ENCODE assay signal across 16 mouse cellular contexts in the genomic region with DNA sequence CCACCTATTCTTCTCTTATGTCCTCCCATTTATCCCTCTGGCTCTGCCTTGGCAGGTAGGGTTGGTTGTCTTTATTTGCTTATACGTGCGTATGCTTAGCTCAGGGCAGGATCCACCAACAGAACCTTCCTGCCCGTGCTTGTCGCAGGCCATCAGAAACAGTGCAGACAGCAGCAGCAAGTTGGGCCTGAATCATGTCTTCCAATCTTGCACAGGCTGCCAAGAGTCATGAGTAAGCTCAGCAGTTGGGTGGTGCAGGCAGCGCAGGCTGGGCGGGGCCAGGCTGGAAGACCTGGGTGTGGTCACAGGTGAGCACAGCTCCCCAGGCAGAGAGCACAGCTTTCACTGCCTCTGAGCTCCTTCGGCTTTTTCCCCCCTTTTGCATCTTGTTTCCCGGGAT. TPM values are rescaled to one million over a fixed set of nuclear protein-coding genes. Genes with fewer than 3 reads are reported as not detected.
DNase-seq lines count a peak whose midpoint lies in the region; ATAC-seq lines count a peak whose summit lies in the region.
"Had no signal": no experiment of that assay in that cellular context is flagged by ENCODE, and none has a peak within 500 bp of the region (broad histone marks: within the 10 kb centered on the region; RNA-seq: fewer than 3 reads in every experiment).

A gene (plus strand): TSS at position 327 of the 400 bp plus-strand sequence.

- H3K27me3 ChIP-seq in stomach, embryonic 15.5 days (replicated peaks): no peaks in the 10 kb centered on the region
- no peaks in the 10 kb centered on the region for H3K27me3 ChIP-seq in hindbrain, embryonic 16.5 days (replicated peaks; ENCODE audit: control insufficient read depth, insufficient read depth, low read length)
- H3K27me3 ChIP-seq: forebrain, embryonic 12.5 days; limb, embryonic 13.5 days; midbrain, embryonic 12.5 days had no signal

- H3K4me2 ChIP-seq in stomach, embryonic 15.5 days: no peak within 1 kb of the TSS
- no peak within 1 kb of the TSS for H3K4me2 ChIP-seq in hindbrain, embryonic 16.5 days (ENCODE audit: low read length)
- H3K4me2 ChIP-seq: forebrain, embryonic 12.5 days; limb, embryonic 13.5 days; midbrain, embryonic 12.5 days had no signal

- no peaks in the 10 kb centered on the region for H3K4me1 ChIP-seq in stomach, embryonic 15.5 days
- H3K4me1 ChIP-seq in hindbrain, embryonic 16.5 days (ENCODE audit: control insufficient read depth, insufficient read depth, low read depth, low read length): no peaks in the 10 kb centered on the region
- H3K4me1 ChIP-seq: forebrain, embryonic 12.5 days; midbrain, embryonic 12.5 days had no signal

- H3K36me3 ChIP-seq in stomach, embryonic 15.5 days: no peaks in the 10 kb centered on the region
- H3K36me3 ChIP-seq in hindbrain, embryonic 16.5 days (ENCODE audit: control insufficient read depth, insufficient read depth, low read length): no peaks in the 10 kb centered on the region
- H3K36me3 ChIP-seq: forebrain, embryonic 12.5 days; G1E; limb, embryonic 13.5 days; midbrain, embryonic 12.5 days had no signal

- peak; percentile 63; the same call in 1 of the 2 replicates for ATAC-seq in stomach, embryonic 15.5 days (ENCODE audit: insufficient read depth, low FRiP score, low read depth)
- ATAC-seq in hindbrain, embryonic 16.5 days: no peak

- no peaks in the 10 kb centered on the region for H3K9me3 ChIP-seq in stomach, embryonic 15.5 days
- no peaks in the 10 kb centered on the region for H3K9me3 ChIP-seq in hindbrain, embryonic 16.5 days (ENCODE audit: control insufficient read depth, low read length)
- H3K9me3 ChIP-seq: forebrain, embryonic 12.5 days; limb, embryonic 13.5 days; midbrain, embryonic 12.5 days had no signal

- H3K27ac ChIP-seq in stomach, embryonic 15.5 days: peak within 1 kb of the TSS; percentile 49; the same call in 1 of the 2 replicates
- no peak within 1 kb of the TSS for H3K27ac ChIP-seq in hindbrain, embryonic 16.5 days (ENCODE audit: low read depth, low read length)
- H3K27ac ChIP-seq: forebrain, embryonic 12.5 days; limb, embryonic 13.5 days; midbrain, embryonic 12.5 days had no signal

- 48% methylated on average over 8 of the region's 8 CpGs for WGBS in stomach, embryonic 15.5 days
- 69% methylated on average over 8 of the region's 8 CpGs for WGBS in hindbrain, embryonic 16.5 days

- no peak within 1 kb of the TSS for H3K9ac ChIP-seq in stomach, embryonic 15.5 days
- no peak within 1 kb of the TSS for H3K9ac ChIP-seq in hindbrain, embryonic 16.5 days (ENCODE audit: low read depth, low read length)
- H3K9ac ChIP-seq: forebrain, embryonic 12.5 days; limb, embryonic 13.5 days; midbrain, embryonic 12.5 days had no signal

- DNase-seq in heart, adult 11 months: peak; percentile 86
- no peak for DNase-seq in heart, adult 9 months (ENCODE audit: low spot score in 2 of 2)
- peak; percentile 34 for DNase-seq in 3T3-L1 (ENCODE audit: low read depth, low spot score)
- DNase-seq in gonadal fat pad, adult 2 months (ENCODE audit: low read depth): peak; percentile 84
- DNase-seq in right cerebral cortex, postnatal 36 days (ENCODE audit: low spot score in 2 of 2): no peak
- DNase-seq in lung, postnatal 4 days: no peak
- DNase-seq: cerebellum, adult 8-10 months; embryo, embryonic 11 days; layer of hippocampus, postnatal 36 days had no signal

- H3K4me3 ChIP-seq in stomach, embryonic 15.5 days (replicated peaks): peak within 1 kb of the TSS; percentile 30
- no peak within 1 kb of the TSS for H3K4me3 ChIP-seq in hindbrain, embryonic 16.5 days (ENCODE audit: low read length)
- H3K4me3 ChIP-seq: forebrain, embryonic 12.5 days; limb, embryonic 13.5 days; midbrain, embryonic 12.5 days had no signal

RNA-seq across cellular contexts. Expression of the gene that starts here (rescaled TPM):
- 1.9 and 2.1 TPM in 2 replicates for polyA plus RNA-seq in gonadal fat pad, adult 2 months (2012; rRNA removed)
- 27.1 and 41.3 TPM in 2 replicates for polyA plus RNA-seq in stomach, embryonic 15.5 days (2015; fragmentation: Nextera tagmentation; extraction: Ambion mirVana)
- not detected in 2 replicates for polyA plus RNA-seq in hindbrain, embryonic 16.5 days (2015; fragmentation: Nextera tagmentation; extraction: Ambion mirVana)
- polyA plus RNA-seq: G1E; kidney, embryonic 14.5 days; midbrain, embryonic 12.5 days had no signal

Comparison
In these comparisons a context has a peak if more than half of its experiments do, and no peak if none do; other contexts are left out.
1. DNase-seq: peak in heart, adult 11 months (single experiment), 3T3-L1 (single experiment) and gonadal fat pad, adult 2 months (single experiment); none in heart, adult 9 months (0 of 2), right cerebral cortex, postnatal 36 days (0 of 2) and lung, postnatal 4 days (0 of 2).